Mouse (Mus musculus) gastrocnemius, postnatal 4 days (tissue): ENCODE data around the gene Saa1. TPM values are rescaled to one million over a fixed set of nuclear protein-coding genes. Genes with fewer than 3 reads are reported as not detected.
"Not testable (repeated sequence)": the region's sequence is repeated elsewhere in the genome, so short reads cannot be mapped to it uniquely, and the experiment has no call there.

Experiments used
- DNase-seq, 2 experiments: peaks; one replicate each; pipeline ENCODE4 v3.0.0; 2021 to 2022; ENCODE audit warnings: low spot score in 2 of 2, mixed read lengths in 2 of 2
- long read RNA-seq, 2 experiments: library from polyadenylated mRNA; stranded (forward); transcript quantifications; one replicate each; pipeline ENCODE4 v2.0.0; 2021
- total RNA-seq, 2 experiments: library from RNA; stranded (reverse); gene quantifications; 2 replicates each; pipeline ENCODE4 v1.2.3; 2021

Saa1 gene
- total RNA-seq: not detected
- long read RNA-seq, experiment 1: 0 reads
- long read RNA-seq, experiment 2: 0 reads

DNA sequence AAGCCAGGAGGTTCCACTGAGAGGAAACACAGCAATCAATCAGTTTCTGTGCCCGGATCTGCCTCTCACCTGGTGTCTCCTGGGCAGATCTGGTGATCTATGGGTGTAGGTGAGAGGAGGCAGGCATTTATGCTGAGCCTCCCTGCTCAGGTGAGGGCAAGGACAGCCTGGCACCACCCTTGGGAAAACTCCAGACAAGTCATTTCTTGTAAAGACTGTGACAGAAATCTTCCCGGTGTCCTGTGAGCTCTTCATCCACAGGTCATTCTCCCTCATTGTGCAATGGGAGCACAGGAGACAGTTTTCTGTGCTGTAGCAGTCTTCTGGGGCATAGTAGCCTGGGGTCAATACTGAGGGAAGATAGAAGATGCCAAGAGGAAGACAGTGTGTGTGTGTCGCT, at the start of gene Saa1:
Gene Saa1, minus strand, starts transcription at position 101 of the 400 bp plus-strand sequence.
- DNase-seq: not testable (repeated sequence)

DNA sequence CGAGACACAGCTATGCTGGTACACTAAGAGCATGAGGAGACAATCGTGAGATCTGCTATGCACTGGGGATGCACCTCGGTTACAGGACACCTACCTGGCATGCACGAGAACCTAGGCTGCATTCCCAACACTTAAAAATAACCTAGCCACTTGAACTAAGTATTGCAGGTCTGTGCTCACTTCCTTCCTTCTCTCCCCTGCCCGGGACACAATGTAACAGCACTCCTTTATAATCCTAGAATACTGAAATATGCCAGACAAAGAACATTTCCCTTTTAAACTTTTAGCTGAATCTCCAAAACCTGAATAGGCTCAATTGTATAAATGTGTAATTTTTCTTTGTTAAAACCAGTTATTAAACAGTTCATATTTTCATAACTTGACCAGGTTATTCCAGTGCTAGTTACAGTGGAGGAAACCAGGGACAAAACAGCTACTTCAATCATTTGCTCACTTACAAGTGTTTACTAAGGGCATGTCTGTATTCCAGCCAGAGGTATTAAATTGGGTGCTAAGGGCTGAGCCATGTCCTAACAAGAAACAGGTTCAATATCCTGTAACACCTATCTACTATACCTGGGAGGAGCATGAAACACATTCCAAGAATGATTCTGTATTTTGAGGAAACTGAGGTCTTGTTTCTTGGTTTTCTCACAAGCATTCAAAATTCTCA, 46.5 kb upstream of the Saa1 start:
- no peak for DNase-seq

DNA sequence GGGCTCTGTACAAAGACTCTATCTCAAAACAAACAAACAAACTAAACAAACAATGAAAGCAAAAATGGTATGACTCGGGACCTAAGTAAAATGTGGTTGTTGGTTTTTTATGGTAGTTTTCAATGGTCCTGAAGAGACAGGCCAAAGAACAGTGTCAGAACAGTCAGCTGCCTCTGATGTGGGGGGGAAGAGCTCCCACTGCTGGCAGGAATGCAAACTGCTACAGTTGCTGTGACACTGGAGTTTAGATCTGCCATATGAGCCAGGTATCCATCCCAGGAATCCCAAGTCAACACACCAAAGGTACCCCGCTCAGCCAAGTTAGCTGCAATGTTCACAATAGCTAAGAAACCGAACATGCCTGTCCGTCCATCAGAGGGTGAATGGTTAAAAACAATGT, 27.9 kb upstream of the Saa1 start:
- peak in 1 of 2 experiments; percentile 24 for DNase-seq

DNA sequence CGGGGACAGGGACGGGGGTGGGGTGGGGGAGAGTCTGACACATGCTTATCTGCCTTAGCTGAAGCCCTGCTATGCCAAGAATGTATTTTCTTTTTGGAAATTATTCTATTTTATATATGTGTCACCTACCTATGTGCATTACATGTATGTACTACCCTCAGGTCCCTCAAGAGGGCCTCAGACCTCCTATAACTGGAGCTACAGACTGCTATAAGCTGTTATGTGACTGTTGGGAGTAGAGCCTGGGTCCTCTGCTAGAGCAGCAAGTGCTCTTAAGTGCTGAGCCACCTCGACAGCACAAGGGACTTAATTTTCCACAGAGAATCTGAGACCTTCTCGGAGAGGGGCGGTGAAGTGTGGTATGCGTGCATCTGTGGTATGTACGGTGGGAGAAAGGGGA, 25.7 kb upstream of the Saa1 start:
- no peak for DNase-seq

DNA sequence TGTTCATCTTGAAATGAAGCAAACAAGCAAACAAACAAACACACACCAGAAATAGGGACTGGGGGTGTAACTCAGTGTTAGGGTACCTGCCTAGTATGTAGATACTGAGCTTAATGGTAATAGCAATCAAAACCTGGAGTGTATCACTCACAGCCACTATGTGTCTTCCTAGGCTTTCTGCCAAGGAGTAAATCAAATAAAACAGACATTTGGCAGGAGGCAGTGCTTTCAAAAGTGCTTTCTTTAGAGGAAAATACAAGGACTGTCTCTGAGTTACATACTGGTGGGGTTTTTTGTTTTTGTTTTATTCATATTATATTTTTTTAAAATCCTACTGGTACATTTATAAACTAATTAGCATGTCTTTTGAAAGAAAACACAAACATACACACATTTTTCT, 24.6 kb upstream of the Saa1 start:
- DNase-seq: no peak

DNA sequence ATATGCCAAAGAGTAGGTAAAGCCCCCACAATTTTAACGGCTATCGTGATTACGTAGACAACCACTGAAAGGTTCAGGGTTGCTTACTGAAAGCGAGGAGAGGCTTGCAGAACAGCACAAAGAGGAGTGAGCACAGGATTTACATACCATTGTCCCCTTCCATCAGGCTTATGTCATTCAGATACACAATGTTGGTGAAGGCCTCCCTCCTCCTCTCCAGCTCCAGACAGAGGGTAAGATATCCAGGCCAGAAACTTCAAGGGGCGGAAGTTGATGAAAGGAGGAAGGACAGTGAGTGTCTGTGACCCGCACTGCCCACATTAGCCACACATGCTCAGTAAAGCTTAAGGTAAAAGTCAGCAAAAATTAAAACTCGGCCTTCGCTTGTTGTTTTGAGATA, 21.9 kb upstream of the Saa1 start:
- DNase-seq: no peak

DNA sequence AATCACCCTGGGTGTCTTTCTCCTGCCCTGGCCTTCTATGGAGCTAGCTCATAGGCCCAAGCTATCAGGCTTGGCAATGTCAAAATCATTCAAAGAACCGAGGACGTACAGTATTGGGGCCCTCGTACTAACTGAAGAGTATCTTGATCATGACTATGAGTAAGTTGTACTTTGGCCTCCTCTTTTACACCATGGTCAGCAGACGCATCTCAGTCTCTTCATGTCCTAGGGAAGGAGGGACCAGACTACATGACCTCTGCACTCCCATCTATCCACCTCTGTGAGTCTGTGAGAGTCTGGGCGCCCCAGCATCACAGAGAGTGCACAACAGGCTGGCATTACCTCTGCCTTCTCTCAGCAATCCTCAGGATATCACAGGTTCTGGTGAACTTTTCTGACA, 19.8 kb upstream of the Saa1 start:
- no peak for DNase-seq

DNA sequence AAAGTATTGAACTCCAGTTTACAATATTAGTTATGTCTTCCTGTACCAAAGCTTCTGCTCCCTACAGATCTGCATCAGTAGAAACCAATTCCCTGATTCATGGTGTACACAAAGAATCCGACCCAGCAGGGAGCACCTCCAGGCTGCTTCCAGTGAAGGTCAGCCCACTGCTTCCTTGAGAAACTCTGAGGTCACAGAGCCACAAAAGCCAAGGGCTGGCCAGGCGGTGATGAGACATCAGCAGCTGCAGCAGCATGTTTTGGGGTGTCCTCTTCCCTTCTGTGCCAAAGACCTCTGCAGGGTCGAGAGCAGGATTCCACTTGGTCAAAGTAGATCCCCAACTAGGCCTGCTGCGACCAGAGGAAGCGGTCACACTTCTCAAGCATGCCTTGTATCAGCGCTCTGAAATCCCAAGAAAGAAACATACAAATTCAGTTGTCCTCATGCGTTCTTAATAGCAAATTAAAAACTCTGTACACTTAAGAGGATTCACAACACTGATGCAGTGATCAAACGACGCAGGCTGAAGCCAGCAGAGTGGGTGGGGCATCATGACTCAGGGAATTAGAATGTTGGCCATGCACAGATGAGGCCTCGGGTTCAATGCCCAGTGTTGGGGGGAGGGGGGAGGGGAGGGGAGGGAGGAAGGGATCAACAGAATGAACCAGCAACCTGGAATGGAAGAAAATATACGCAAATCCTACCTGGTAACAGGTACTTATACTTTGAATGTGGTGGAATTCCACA, 18.4 kb upstream of the Saa1 start:
- DNase-seq: no peak

DNA sequence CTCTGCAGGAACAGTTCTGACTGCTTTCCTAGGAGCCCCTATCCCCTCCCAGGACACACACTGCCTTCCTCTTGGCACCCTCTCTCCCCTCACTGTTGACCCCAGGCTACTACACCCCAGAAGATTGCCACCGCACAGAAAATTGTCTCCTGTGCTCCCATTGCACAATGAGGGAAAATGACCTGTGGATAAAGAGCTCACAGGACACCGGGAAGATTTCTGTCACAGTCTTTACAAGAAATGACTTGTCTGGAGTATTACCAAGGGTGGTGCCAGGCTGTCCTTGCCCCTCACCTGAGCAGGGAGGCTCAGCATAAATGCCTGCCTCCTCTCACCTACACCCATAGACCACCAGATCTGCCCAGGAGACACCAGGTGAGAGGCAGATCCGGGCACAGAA, 8.7 kb upstream of the Saa1 start, which contains the start of gene Saa2:
Gene Saa2, plus strand, starts transcription at position 301 of the 400 bp plus-strand sequence.
- DNase-seq: no peak

DNA sequence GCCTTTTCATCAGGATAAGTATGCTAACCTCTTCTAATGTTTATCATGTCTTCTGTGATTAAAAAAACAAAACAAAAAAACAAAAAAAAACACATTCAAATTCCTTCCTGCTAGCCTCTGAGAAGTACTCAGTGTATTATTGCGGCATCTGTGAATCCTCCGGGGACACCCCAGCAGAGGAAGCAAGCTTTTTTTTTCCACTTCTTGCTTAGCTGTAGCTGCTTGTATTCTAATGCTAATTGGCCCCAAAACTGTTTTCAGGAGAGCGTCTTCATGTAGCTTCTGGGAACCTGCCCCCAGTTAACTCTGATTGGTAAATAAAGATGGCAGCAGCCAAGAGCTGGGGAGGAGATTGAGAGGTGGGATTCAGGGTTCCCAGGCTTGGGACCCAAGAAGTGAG, 5.7 kb upstream of the Saa1 start:
- no peak for DNase-seq

DNA sequence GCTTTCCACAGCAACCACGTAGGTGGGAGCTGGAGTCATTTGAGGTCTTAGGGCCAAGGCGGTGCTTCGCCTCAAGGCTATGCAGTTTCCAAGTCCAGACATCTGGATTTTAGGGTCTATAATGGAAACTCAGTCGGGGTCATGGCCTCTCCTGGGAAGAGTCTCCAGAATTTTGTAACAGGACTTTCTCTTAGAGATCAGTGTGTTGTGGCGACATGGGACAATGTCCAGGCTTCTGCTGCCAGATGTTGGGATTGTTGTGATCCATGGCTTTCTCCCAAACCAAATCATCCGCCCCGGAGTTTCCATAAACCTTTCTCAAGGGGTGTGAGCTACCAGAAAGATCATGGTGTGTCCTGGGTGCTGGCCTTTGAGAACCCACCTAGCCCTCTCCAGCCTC, 3.6 kb upstream of the Saa1 start:
- no peak for DNase-seq

DNA sequence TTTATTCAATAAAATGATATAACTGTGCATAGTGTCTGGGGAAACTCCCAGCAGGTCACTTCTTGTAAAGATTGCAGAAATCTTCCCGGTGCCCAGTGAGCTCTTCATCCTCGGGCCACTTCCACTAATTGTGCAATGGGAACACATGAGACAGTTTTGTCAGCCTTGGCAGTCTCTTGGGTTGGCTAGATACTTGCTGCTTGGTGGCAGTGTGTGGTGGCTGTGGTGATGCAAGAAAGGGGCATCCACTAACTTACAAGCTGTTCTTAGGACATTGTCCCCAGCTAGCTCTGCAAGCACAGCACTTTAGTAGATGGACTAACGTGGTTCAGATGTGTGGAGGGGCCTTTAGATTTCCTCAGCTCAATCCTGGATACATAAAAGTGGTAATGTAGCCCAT, 3.0 kb upstream of the Saa1 start:
- DNase-seq: no peak

DNA sequence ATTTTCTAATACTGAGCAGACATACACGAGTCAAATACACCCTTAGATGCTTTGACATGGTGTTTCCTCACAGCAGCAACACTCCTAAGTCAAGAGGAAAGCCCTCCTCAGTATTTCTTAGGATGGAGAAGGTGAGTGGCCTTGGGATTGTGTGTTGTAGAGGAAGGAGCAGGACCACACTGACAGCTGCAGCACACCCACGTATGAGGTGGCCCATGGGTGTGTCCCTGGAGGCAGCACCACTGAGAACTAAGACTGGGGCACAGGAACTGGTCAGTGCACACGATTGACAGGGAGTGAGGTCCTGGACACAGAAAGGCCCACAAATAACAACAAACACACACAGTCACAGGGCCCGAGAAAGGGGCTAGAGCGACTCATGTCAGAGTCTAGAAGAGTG, 2.7 kb downstream of the Saa1 start:
- not testable (repeated sequence) for DNase-seq

DNA sequence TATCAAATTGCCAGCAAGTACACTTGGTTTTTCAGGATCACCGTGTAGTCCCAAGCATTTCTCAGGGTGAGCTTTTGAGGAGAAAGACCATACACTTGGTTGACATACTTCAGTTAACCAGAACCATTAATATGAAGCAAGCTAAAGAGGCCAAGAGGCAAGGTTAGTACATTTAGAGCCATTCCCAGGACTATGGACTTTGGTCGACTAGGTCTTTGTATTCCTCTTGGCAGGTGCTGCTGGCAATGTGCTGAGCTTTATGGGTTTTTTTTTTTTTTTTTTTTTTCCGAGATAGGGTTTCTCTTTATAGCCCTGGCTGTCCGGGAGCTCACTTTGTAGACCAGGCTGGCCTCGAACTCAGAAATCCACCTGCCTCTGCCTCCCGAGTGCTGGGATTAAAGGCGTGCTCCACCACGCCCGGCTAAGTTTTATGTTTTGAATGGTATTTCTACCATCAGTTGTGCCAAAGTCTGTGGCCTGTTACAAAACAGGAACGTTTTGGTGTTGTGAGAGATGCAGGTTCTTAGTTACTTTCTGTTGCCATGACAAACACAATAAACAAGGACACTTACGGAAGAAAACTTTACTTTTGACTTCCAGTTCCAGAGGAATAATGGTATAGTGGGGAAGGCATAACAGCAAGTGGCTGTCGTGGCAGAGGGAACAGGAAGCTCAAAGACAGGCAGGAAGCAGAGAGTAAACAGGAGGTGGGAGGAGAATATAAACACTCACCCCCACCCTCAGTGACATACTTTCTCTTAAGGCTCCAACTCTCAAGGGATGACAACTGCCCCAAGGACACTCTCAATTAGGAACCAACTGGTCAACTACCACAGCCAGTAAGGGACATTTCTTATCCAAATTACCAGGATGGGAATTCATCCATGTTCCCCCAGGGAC, 4.0 kb downstream of the Saa1 start:
- DNase-seq: no peak

DNA sequence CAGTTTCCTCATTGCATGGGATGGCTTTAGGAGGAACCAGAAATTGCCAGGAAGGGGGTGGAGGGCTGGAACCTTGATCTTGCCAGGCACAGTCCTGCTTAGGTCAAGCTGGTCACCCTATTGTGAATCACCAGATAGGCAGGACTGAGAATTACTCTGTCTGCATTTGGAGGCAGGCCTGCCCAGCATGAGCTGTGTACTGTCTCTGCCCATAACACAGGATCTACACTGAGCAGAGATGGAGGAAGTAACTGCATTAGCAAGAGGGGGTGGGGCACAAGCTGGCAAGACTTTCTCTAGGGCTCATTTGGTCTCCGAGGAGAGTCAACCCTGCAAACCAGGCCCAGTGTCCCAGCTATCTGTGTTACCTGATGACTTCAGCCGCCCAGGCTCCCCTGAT, 7.8 kb downstream of the Saa1 start:
- no peak for DNase-seq

DNA sequence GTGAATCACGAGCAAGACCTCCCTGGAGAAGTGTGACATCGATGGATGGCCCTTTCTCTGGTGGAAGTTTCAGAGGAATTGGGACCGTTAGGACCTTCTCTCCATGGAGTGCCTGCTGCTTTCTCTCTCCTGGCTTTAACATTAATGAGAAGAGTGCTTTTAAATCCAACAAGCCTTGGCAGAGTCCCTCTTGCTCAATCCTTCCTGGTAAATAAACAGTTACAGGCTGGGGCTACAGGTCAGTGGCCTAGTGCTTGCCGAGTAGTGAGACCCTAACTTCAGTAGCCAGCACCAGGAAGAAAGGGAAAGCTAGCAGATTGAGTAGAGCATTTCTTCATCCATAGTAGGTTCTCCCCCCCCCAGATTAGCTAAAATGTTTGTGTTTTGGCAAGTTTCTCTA, 10.3 kb downstream of the Saa1 start, which contains the start of gene Saa4:
Gene Saa4, minus strand, starts transcription at position 146 of the 400 bp plus-strand sequence.
- no peak for DNase-seq

DNA sequence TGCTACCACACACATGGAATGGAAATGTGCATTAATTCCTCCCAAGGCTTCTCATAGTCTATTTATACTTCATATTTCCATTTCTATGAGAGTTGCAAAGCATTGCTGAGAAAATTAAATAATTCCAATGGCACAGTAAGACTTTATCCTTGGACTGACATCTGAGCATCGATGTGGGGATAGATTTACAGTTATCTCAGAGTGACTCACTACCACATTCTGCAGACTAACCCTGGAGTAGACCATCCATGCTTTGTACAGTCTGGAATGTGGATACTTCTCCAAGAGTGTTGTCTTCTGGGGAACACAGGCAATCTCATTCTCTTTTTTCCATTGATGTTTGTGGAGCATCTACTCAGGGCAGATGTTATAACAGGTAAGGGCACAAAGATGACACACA, 15.2 kb downstream of the Saa1 start:
- DNase-seq: no peak

DNA sequence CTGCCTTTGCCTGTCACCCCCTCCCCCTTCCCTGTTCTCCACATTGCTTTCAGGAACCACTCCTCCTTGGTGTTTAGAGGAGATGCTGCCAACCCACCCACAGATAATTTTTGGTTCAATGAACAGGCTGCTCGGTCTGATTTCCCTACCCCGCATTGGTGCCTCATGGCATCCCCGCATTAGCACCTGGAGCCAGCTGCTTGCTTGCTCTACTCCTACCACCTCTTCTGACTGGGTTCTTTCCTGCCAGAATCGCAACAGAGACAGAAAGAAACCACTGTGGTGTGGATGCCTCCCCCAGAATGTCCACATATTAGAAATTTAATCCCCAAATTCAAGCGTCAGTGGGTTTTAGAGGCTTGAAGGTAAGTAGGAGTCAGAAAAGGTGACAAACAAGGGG, 18.4 kb downstream of the Saa1 start:
- DNase-seq: no peak

DNA sequence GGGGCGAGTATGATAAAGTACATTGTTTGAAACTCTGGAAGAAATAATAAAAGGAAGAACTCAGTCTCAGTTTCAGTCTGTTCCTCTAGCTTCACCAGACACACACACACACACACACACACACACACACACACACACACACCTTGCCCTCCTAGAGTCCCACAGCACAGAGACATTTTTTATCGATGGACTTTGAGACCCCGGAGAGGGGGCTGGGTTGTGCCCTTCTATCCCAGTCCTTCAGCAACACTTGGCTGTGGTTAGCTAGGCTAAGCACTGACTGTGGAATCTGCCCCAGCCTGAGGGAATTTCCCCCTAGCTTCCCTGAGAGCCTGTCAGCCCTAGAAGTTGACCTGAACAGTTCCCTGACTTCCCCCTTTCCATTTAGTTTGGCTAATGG, 18.9 kb downstream of the Saa1 start:
- no peak for DNase-seq

DNA sequence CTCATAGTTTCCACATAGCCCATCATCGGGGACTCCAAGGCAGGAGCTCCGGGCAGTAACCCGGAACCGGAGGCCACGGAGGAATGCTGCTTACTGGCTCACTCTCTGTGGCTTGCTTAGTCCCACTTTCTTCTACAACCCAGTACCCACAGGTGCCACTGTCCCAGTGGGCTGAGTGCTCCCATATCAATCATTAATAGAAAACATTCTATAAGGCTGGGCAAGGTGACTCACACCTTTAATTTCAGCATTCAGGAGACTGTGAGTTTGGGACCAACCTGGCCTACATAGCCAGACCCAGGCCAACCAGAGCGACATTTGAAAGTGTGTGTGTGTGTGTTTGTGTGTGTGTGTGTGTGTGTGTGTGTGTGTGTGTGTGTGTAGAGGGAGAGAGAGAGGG, 19.4 kb downstream of the Saa1 start:
- DNase-seq: no peak

DNA sequence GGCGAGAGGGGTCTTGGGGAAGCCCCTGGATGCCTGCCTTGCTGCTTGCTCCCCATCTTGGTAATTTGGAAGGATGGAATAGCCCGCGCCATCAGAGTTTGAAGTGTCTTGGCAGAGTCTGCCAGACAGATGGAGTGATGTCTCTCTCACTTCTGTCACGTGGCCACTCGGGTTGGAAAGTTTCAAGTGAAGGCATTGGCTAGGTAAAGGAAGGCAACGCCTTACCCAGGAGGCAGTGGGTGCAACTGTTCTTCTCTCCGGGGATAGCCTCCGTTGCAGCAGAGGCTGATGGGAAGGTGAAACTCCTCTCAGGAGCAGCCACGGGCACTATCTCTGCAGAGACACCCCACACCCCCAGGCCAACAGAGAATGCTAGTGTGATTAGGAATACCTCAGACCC, 22.3 kb downstream of the Saa1 start:
- no peak for DNase-seq

DNA sequence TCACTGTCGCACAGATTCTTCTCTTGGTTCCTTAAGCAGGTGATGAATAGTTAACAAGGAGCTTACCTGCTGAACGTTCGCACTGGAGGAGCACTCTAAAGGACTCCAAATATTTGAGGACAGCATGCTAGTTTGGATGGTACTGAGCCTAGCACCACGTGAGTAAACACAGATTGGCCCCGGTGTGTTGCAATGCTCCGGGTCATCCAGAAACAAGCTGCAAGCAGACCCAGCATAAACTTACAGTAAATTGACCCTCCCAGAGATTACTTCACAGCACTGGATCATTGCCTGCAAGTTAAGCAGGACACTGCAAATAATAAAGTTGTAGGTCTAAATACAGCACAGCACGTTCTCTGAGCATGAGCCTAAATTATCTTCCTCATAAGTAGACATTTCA, 23.3 kb downstream of the Saa1 start:
- DNase-seq: peak in 1 of 2 experiments; percentile 19
